In genomic region chr5:111466429-111466828, GRCm38 (mm10) we compare ENCODE assay signal across 12 mouse cellular contexts. TPM values are rescaled to one million over a fixed set of nuclear protein-coding genes. Genes with fewer than 3 reads are reported as not detected.
DNase-seq lines count a peak whose midpoint lies in the region; ATAC-seq and TF ChIP-seq lines count a peak whose summit lies in the region.
"Had no signal": no experiment of that assay in that cellular context is flagged by ENCODE, and none has a peak within 500 bp of the region (broad histone marks: within the 10 kb centered on the region; RNA-seq: fewer than 3 reads in every experiment).

No protein-coding gene starts in this region.

- no peak for TF ChIP-seq CTCF in kidney, adult 2 months (conservative IDR thresholded peaks at IDR 0.05; ENCODE audit: insufficient read depth, insufficient read length, low read depth, low read length)
- TF ChIP-seq CTCF in intestine, postnatal 0 days (IDR thresholded peaks at IDR 0.05; ENCODE audit: low read depth), result no peak

- H3K4me2 ChIP-seq in intestine, postnatal 0 days (replicated peaks; ENCODE audit: low read depth), result no peak overlapping the region
- H3K4me2 ChIP-seq: liver, embryonic 12.5 days; midbrain, embryonic 11.5 days; neural tube, embryonic 13.5 days; stomach, embryonic 15.5 days had no signal

- no peak overlapping the region for H3K27ac ChIP-seq in kidney, adult 2 months (ENCODE audit: insufficient read depth, low read depth, low read length)
- H3K27ac ChIP-seq in heart, embryonic 10.5 days, result peak overlapping the region; percentile 85
- no peak overlapping the region for H3K27ac ChIP-seq in intestine, postnatal 0 days (ENCODE audit: low read depth, low read length)

- H3K27me3 ChIP-seq in kidney, adult 2 months (replicated peaks; ENCODE audit: control insufficient read depth, insufficient read depth, low read length), result no peaks in the 10 kb centered on the region
- H3K27me3 ChIP-seq in heart, embryonic 10.5 days (ENCODE audit: insufficient read depth, poor library complexity, severe bottlenecking), result no peaks in the 10 kb centered on the region
- H3K27me3 ChIP-seq in intestine, postnatal 0 days (replicated peaks; ENCODE audit: control insufficient read depth, insufficient read depth, low read length), result no peaks in the 10 kb centered on the region
- H3K27me3 ChIP-seq: neural tube, embryonic 13.5 days; stomach, embryonic 15.5 days had no signal

- WGBS in kidney, adult 2 months, result 64% methylated on average over 9 of the region's 9 CpGs
- WGBS in heart, embryonic 10.5 days, result 67% methylated on average over 9 of the region's 9 CpGs
- 58% methylated on average over 9 of the region's 9 CpGs for WGBS in intestine, postnatal 0 days

- H3K36me3 ChIP-seq in kidney, adult 2 months (ENCODE audit: control insufficient read depth, insufficient read depth, low read length), result no peaks in the 10 kb centered on the region
- H3K36me3 ChIP-seq in heart, embryonic 10.5 days, result no peaks in the 10 kb centered on the region
- H3K36me3 ChIP-seq in intestine, postnatal 0 days (ENCODE audit: control insufficient read depth, insufficient read depth), result no peaks in the 10 kb centered on the region
- H3K36me3 ChIP-seq: liver, embryonic 12.5 days; neural tube, embryonic 13.5 days; stomach, embryonic 15.5 days had no signal

- peak; percentile 37; the same call in 1 of the 2 replicates for ATAC-seq in intestine, postnatal 0 days

- peak; percentile 28 for DNase-seq in kidney, adult 2 months
- no peak for DNase-seq in kidney, adult 11 months
- peak; percentile 31 for DNase-seq in R1 (ENCODE audit: low read depth, low spot score)
- no peak for DNase-seq in heart, embryonic 10.5 days (ENCODE audit: low spot score)
- DNase-seq in adrenal gland, adult 8-10 months, result no peak
- no peak for DNase-seq in retina, embryonic 14.5 days (ENCODE audit: low spot score)
- no peak for DNase-seq in retina, postnatal 1 day

- H3K9ac ChIP-seq in intestine, postnatal 0 days (ENCODE audit: low read depth, low read length), result no peak overlapping the region
- H3K9ac ChIP-seq: liver, embryonic 12.5 days; neural tube, embryonic 13.5 days; stomach, embryonic 15.5 days had no signal

- no peak overlapping the region for H3K4me3 ChIP-seq in kidney, adult 2 months (ENCODE audit: insufficient read depth, low read depth, low read length)
- no peak overlapping the region for H3K4me3 ChIP-seq in heart, embryonic 10.5 days
- no peak overlapping the region for H3K4me3 ChIP-seq in intestine, postnatal 0 days (ENCODE audit: low read depth, low read length)
- H3K4me3 ChIP-seq: liver, embryonic 12.5 days; neural tube, embryonic 13.5 days; stomach, embryonic 15.5 days had no signal

- no peaks in the 10 kb centered on the region for H3K4me1 ChIP-seq in kidney, adult 2 months (ENCODE audit: control insufficient read depth, insufficient read depth, low read length)
- H3K4me1 ChIP-seq in heart, embryonic 10.5 days, result peaks cover 13% of the 10 kb centered on the region
- no peaks in the 10 kb centered on the region for H3K4me1 ChIP-seq in intestine, postnatal 0 days (replicated peaks; ENCODE audit: control insufficient read depth, insufficient read depth, low read length)
- H3K4me1 ChIP-seq: stomach, embryonic 15.5 days had no signal

- TF ChIP-seq POLR2A in kidney, adult 2 months (IDR thresholded peaks at IDR 0.05; ENCODE audit: low read depth, low read length), result no peak

- no peaks in the 10 kb centered on the region for H3K9me3 ChIP-seq in heart, embryonic 10.5 days
- H3K9me3 ChIP-seq in intestine, postnatal 0 days (ENCODE audit: control insufficient read depth), result no peaks in the 10 kb centered on the region
- H3K9me3 ChIP-seq: liver, embryonic 12.5 days; neural tube, embryonic 13.5 days; stomach, embryonic 15.5 days had no signal

RNA-seq across cellular contexts. Expression of gene Mn1, which starts 49.3 kb away (rescaled TPM):
- polyA plus RNA-seq in kidney, adult 2 months (2012; rRNA removed), result 1.1 and 1.4 TPM in 2 replicates
- polyA plus RNA-seq in heart, embryonic 10.5 days (2016; fragmentation: Nextera tagmentation; extraction: Ambion mirVana), result 6.4 and 7.7 TPM in 2 replicates
- 2.8 and 3.1 TPM in 2 replicates for polyA plus RNA-seq in intestine, postnatal 0 days (2015; fragmentation: Nextera tagmentation; extraction: Ambion mirVana)
- total RNA-seq in adrenal gland, adult 8-10 months (2022), result 1 to 10 TPM; 2.9 to 4.9 (median 3.7) TPM

Comparison
In these comparisons a context has a peak if more than half of its experiments do, and no peak if none do; other contexts are left out.
1. DNase-seq: peak in kidney, adult 2 months (single experiment) and R1 (single experiment); none in kidney, adult 11 months (single experiment), heart, embryonic 10.5 days (single experiment), adrenal gland, adult 8-10 months (single experiment), retina, embryonic 14.5 days (single experiment) and retina, postnatal 1 day (single experiment).